Mouse (Mus musculus): ENCODE data around the gene Klhdc1. TPM values are rescaled to one million over a fixed set of nuclear protein-coding genes. Genes with fewer than 3 reads are reported as not detected.

Klhdc1 gene
- total RNA-seq, 2 experiments from 2014 or later: 18.7 to 24.1 TPM

DNA sequence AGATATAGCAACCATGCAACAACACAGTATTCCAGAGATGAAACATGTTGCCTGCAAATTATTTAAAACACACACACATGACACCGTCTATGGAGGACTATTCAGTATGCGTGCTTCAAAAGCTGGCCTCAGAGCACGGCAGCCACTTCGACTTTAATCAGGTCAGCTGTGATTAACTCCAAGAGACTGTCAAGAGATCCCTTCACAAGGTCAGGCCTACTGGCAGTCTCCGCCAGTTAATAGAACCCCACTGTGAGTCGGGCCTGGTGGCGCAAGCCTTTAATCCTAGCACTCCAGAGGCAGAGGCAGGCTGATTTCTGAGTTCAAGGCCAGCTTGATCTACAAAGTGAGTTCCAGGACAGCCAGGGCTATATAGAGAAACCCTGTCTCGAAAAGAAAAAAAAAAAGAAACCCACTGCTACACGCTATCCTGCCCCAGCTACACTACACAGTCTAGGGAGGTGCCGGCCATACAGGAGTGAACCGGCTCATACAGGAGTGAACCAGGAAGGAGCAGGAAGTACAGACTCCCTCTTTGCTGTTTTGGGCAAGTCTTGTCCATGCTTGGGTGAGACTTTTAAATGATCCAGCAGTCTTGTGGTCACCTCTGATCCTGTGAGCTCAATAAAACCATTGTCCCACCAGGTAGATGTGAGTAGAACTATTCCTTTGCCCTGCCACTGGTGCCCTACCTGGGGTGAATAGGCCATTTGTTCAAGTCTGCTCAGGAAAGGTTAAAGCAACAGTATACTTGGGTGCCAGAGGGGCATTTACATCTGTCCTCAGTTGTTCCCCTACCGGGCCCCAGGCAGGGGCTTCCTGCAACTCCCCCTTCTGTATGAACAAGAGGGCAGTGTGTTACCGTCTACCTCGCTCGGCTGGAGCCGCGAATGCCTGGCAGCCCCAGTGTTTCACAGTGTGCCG, 30.7 kb upstream of the Klhdc1 start:
- TF ChIP-seq CTCF (IDR thresholded peaks at IDR 0.05): no peak
- intact Hi-C loops (cut with DNase I): no loop called here
- DNase-seq: no peak
- H3K4me3 ChIP-seq: no peak overlapping the region
- no peak overlapping the region for H3K27ac ChIP-seq

DNA sequence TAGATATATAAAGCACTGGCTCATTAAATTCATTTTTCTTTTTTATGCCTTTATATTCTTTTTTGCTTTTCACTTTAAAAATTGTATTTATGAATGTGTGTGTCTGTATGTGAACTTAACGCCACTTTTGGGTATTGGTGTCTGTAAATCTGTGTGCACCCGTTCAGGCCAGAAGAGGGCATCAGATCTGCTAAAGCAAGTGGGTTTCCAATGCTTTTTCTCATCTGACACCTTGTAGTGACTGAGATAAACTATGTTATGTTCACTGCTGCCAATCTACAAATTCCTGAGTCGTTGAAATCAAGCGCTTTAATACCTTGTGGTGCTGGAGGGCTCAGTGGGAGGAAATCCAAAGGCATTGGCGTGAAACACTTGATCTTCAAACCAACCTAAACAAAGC, 29.9 kb upstream of the Klhdc1 start:
- TF ChIP-seq CTCF (IDR thresholded peaks at IDR 0.05): peak; percentile 52
- no peak overlapping the region for H3K27ac ChIP-seq
- DNase-seq: no peak
- H3K4me3 ChIP-seq: no peak overlapping the region
- intact Hi-C loops (cut with DNase I): no loop called here

DNA sequence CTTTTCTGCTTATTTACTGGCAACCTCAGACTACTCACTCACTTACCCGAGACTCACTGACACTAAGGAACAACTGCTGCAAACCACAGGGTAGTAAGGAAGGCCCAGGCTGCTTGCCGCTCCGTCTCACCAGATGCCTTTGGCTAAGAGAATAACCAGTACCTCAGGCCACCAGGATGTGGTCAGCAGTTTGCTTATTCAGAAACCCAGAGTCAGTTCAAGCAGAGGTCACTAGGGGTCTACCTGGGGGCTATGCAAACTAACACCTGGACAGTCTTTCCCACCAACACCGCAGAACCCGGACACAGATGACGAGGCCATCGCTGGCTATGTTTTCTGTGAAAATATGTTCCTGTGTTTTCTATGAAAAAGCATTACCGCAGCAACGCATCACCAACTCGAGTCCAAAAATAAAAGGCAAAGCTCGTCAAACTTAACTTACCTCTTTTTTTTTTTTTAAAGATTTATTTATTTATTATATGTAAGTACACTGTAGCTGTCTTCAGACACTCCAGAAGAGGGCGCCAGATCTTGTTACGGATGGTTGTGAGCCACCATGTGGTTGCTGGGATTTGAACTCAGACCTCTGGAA, 27.7 kb upstream of the Klhdc1 start:
- peak; percentile 19; the same call in 1 of the 2 replicates for TF ChIP-seq CTCF (IDR thresholded peaks at IDR 0.05)
- DNase-seq: no peak
- intact Hi-C loops (cut with DNase I): no loop called here
- no peak overlapping the region for H3K27ac ChIP-seq
- H3K4me3 ChIP-seq: no peak overlapping the region

DNA sequence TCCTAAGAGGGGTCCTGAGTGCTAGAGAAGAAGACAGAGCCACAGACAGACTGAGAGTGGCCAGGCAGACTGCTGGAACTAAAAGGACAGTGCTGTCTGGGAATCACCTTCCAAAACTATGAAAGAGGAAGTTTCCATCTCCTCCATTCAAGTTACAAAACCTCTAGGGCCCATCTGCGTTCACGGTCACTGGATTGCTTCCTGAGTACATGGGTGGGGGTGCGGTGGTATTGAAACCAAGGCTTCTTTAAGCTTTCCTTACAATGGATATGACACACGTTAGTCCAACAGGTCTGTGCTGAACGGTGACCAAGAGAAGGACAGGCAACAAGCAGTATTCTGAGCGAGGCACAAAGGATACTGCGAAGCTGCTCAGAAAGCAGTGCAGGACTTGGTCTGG, 26.6 kb upstream of the Klhdc1 start:
- TF ChIP-seq CTCF (IDR thresholded peaks at IDR 0.05): no peak
- no peak for DNase-seq
- H3K27ac ChIP-seq: peak overlapping the region; percentile 16; the same call in 1 of the 2 replicates
- intact Hi-C loops (cut with DNase I): no loop called here
- no peak overlapping the region for H3K4me3 ChIP-seq

DNA sequence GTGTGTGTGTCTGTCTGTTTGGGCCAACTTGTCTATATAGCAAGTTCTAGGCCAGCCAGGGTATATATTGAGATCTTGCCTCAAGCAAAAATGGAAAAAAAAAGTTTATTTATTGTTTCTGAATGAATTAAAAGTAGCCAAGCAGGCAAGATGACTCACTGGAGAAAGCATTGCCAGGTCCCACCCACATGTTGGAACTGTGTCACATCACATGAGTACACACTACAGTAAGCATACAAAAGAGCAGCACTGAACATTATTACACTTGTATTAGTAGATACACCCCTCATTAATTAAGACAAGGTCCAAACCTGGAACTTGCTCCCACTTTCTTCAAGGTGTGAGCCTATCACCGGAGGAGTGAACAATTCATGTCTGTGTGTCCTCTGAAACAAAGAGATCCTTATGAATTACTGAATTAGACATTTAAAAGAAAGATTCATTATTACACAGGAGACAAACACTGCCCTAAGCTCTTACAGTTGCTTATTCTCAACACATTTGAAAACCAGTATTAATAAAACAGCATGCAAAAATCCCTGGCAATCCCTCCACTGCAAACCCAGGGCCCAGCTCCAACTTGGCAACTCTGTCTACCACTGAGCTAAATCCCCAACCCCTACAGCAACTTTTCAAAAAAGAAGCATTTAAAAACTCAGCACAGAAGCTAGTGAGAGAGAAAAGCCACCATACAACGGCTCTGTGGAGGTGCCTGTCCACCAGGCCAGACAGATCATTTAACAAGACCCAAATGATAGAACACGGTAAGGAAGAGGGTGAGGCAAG, 25.8 kb upstream of the Klhdc1 start:
- peak overlapping the region; percentile 1; the same call in 1 of the 2 replicates for H3K27ac ChIP-seq
- no peak overlapping the region for H3K4me3 ChIP-seq
- no peak for TF ChIP-seq CTCF (IDR thresholded peaks at IDR 0.05)
- peak; percentile 76 for DNase-seq
- intact Hi-C loops (cut with DNase I): no loop called here

DNA sequence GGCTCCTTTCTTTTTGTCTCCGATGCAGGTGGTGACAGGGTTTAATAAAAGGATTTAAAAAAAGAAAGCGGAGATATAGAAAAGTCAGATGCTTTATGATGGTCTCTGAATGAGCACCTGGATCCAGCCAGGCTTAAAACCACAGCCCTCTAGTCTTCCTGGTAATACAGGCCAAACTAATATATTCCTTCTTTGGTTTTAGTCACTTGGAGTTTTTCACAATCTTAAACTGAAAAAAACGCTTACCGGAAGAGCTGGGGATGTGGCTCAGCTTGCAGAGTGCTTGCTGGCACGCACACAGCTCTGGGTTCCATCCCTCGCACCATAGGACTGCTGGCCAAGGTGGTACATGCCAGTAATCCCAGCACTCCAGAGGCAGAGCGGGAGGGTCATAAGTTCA, 24.4 kb upstream of the Klhdc1 start:
- intact Hi-C loops (cut with DNase I): no loop called here
- no peak overlapping the region for H3K27ac ChIP-seq
- no peak for TF ChIP-seq CTCF (IDR thresholded peaks at IDR 0.05)
- DNase-seq: no peak
- no peak overlapping the region for H3K4me3 ChIP-seq

DNA sequence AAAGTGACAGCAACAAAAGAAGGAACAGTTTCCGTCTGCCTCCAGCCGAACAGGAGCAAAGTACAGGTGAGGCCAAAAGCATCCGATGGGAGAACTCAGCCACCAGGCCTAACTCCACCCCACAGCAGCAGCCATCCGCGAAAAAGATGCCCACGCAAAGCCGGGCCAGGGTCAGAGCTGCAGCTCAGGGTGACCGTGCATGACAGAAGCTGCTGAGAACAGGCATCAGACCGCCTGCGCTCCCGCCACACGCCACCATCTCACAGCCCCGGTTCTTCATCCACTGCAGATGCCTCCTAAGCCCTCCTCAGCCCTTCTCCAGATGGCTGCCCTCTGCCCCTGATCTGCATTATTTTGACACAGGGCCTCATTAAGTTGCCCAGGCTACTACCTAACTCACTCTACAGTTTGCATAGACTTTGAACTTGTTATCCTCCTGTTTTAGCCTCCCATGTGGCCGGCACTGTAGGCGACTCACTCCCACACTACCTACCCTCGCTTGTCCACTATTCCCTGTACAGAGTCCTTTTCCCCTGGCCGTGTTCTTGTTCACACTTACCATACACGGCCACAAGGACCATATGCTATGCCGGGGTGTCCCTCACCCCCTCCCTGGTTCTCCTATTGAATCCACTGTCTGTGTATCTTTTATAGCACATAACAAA, 20.2 kb upstream of the Klhdc1 start:
- no peak for DNase-seq
- H3K4me3 ChIP-seq: no peak overlapping the region
- intact Hi-C loops (cut with DNase I): no loop called here
- no peak for TF ChIP-seq CTCF (IDR thresholded peaks at IDR 0.05)
- no peak overlapping the region for H3K27ac ChIP-seq

DNA sequence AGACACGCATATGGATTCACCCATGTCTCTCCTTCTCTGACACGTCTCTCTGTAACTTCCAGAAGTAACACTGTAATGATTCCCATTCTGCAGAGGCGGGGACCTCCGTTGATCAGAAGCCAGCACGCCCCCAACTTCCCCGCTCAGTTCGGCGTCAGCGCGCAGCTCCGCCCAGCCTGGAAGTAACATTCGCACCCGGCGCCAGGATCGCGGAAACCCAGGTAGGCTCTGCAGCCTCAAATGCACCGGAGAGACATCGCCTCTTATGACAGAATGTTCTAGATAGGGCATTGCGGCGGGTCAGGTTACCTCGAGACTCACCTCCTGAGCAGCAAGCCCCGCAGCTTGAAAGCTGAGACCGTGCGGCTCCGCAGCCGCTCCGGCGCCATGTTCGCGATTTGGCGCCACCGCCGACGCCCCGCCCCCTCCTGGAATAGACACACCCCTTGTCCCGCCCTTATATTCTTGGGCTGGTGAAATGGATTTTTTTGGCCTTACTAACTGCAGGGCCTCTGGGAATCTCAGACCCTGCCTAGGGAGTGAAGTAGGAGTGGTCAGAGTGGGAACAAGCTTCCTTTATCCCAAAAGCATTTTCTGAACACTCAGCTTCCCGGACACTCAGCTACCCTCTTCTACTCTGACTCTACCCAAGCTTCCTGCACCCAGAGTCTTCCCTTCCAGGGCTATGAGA, 13.1 kb upstream of the Klhdc1 start, which contains the start of gene Pole2:
TSS of gene Pole2 (minus strand) at position 420 of the 691 bp plus-strand sequence.
- peak; percentile 91 for DNase-seq
- H3K27ac ChIP-seq: peak within 1 kb of the TSS; percentile 72
- intact Hi-C loops (cut with DNase I): loop anchor here (1.0 kb wide), 1 partner anchor 19 kb away; no protein-coding TSS in a partner anchor
- peak within 1 kb of the TSS; percentile 87 for H3K4me3 ChIP-seq
- no peak for TF ChIP-seq CTCF (IDR thresholded peaks at IDR 0.05)

GRCm38 (mm10) chr12:69229251-69229650, 11.7 kb upstream of the Klhdc1 start:
- DNase-seq: no peak
- no peak overlapping the region for H3K4me3 ChIP-seq
- TF ChIP-seq CTCF (IDR thresholded peaks at IDR 0.05): peak; percentile 31; the same call in 1 of the 2 replicates
- intact Hi-C loops (cut with DNase I): no loop called here
- no peak overlapping the region for H3K27ac ChIP-seq

DNA sequence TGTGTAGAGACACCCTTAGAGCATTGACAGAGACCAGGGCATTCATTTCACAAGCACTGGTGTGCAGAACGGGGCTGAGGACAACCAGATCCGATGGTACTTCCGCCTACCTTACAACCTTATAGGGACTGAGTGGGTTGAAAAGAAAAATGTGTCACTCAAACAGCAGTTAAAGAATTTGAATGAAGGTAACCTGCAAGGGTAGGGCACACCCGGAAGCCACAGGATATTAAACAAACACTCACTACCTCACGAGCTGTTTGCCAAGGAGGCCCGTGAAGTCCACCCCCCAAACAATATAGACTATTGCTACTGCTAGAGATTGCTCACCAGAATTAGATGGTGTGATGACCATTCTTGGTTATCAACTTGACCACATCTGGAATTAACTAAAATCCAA, 5.2 kb upstream of the Klhdc1 start:
- TF ChIP-seq CTCF (IDR thresholded peaks at IDR 0.05): no peak
- intact Hi-C loops (cut with DNase I): no loop called here

DNA sequence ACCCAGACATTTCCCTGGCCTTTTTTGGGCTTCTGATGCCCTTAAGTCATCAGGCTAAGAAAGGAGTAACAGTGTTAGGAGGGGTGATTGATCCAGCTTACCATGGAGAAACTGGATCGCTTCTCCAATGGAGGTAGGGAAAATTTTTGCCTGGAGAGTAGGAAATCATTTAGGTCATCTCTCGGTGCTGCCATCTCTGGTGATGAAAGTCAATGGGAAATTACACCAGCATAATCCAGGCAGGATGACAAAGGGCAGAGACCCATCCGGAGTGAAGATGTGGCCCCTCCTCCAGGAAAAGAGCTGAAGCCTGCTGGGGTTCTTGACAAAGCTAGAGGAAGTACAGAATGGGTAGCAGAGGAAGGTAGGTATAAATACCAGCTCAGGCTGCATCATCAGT, 2.7 kb upstream of the Klhdc1 start:
- Histone ChIP-seq H3K27ac (no peak overlapping the region), H3K4me3 (no peak overlapping the region)
- peak; percentile 7; the same call in 1 of the 2 replicates for TF ChIP-seq CTCF (IDR thresholded peaks at IDR 0.05)
- DNase-seq: no peak
- intact Hi-C loops (cut with DNase I): no loop called here

More for the DNA sequence above, 5.2 kb upstream of the Klhdc1 start:
- no peak overlapping the region for H3K4me3 ChIP-seq
- no peak overlapping the region for H3K27ac ChIP-seq
- no peak for DNase-seq

- Histone ChIP-seq H3K27ac (peak overlapping the region; percentile 94), H3K4me3 (peak overlapping the region; percentile 84)
- DNase-seq: no peak
- intact Hi-C loops (cut with DNase I): no loop called here
- no peak for TF ChIP-seq CTCF (IDR thresholded peaks at IDR 0.05)
Measured at GRCm38 (mm10) chr12:69241405-69241770, 412 bp downstream of the Klhdc1 start.

Data from gastrocnemius, adult 2 months (tissue).